Comparison of ENCODE assay signal across 30 mouse cellular contexts in genomic region chr9:57244106-57244685, GRCm38 (mm10). TPM values are rescaled to one million over a fixed set of nuclear protein-coding genes. Genes with fewer than 3 reads are reported as not detected.
DNase-seq lines count a peak whose midpoint lies in the region; ATAC-seq and TF ChIP-seq lines count a peak whose summit lies in the region.
"Had no signal": no experiment of that assay in that cellular context is flagged by ENCODE, and none has a peak within 500 bp of the region (broad histone marks: within the 10 kb centered on the region; RNA-seq: fewer than 3 reads in every experiment).

No protein-coding gene starts in this region.

- no peaks in the 10 kb centered on the region for H3K27me3 ChIP-seq in kidney, postnatal 0 days (ENCODE audit: insufficient read depth, low read length)
- no peaks in the 10 kb centered on the region for H3K27me3 ChIP-seq in kidney, adult 2 months (replicated peaks; ENCODE audit: control insufficient read depth, insufficient read depth, low read length)
- no peaks in the 10 kb centered on the region for H3K27me3 ChIP-seq in midbrain, embryonic 14.5 days (ENCODE audit: control insufficient read depth, insufficient read depth, low read length)
- no peaks in the 10 kb centered on the region for H3K27me3 ChIP-seq in midbrain, embryonic 15.5 days (replicated peaks)
- H3K27me3 ChIP-seq: Patski had no signal

- H3K4me3 ChIP-seq in kidney, postnatal 0 days (replicated peaks; ENCODE audit: low read depth, low read length) = no peak overlapping the region
- H3K4me3 ChIP-seq in kidney, adult 2 months (ENCODE audit: insufficient read depth, low read depth, low read length) = no peak overlapping the region
- no peak overlapping the region for H3K4me3 ChIP-seq in midbrain, embryonic 14.5 days (replicated peaks; ENCODE audit: low read depth, low read length)
- no peak overlapping the region for H3K4me3 ChIP-seq in midbrain, embryonic 15.5 days
- H3K4me3 ChIP-seq: heart, embryonic 13.5 days; left cerebral cortex, adult 2 months; liver, embryonic 13.5 days had no signal

- ATAC-seq in frontal cortex, adult (ENCODE audit: low TSS enrichment) = peak; percentile 91
- no peak for ATAC-seq in kidney, postnatal 0 days (replicated peaks; ENCODE audit: low FRiP score, low read depth)
- no peak; the same call in 1 of the 2 replicates for ATAC-seq in midbrain, embryonic 14.5 days (ENCODE audit: low FRiP score, low TSS enrichment)
- ATAC-seq in midbrain, embryonic 15.5 days (replicated peaks) = no peak
- ATAC-seq: activated CD4-positive, CD25-positive, alpha-beta regulatory T cell, adult 4 months; forebrain, embryonic 14.5 days; Patski had no signal

- WGBS in kidney, postnatal 0 days = 32% methylated on average over 7 of the region's 7 CpGs
- WGBS in kidney, adult 2 months = 78% methylated on average over 7 of the region's 7 CpGs
- 37% methylated on average over 7 of the region's 7 CpGs for WGBS in midbrain, embryonic 14.5 days
- WGBS in midbrain, embryonic 15.5 days = 32% methylated on average over 7 of the region's 7 CpGs

- H3K4me1 ChIP-seq in kidney, postnatal 0 days (replicated peaks; ENCODE audit: insufficient read depth, low read length) = 0 out of 2 replicates have a peak, but pooled peaks cover 4% of the 10 kb centered on the region
- peaks cover 10% of the 10 kb centered on the region; the same call in 1 of the 2 replicates for H3K4me1 ChIP-seq in kidney, adult 2 months (ENCODE audit: control insufficient read depth, insufficient read depth, low read length)
- no peaks in the 10 kb centered on the region; the same call in 1 of the 2 replicates for H3K4me1 ChIP-seq in midbrain, embryonic 14.5 days (ENCODE audit: control insufficient read depth, insufficient read depth, low read length)
- H3K4me1 ChIP-seq in midbrain, embryonic 15.5 days = peaks cover 7% of the 10 kb centered on the region; the same call in 1 of the 2 replicates

- DNase-seq in frontal cortex, postnatal 14 days (ENCODE audit: low spot score in 2 of 2) = no peak
- peak; percentile 47 for DNase-seq in kidney, postnatal 0 days (ENCODE audit: low spot score)
- DNase-seq in kidney, adult 2 months = no peak
- peak; percentile 52 for DNase-seq in midbrain, embryonic 14.5 days
- DNase-seq in layer of hippocampus, adult 9-11 months = no peak
- no peak for DNase-seq in cerebellum, postnatal 10 days
- DNase-seq: adrenal gland, postnatal 10 days; cerebellum, adult 8-10 months; gastrocnemius, postnatal 10 days; heart, postnatal 36 days; liver, embryonic 13.5 days; lung, adult 2 months; thymus, postnatal 36 days had no signal

- H3K9ac ChIP-seq in kidney, postnatal 0 days (ENCODE audit: low read depth, low read length) = no peak overlapping the region
- no peak overlapping the region for H3K9ac ChIP-seq in midbrain, embryonic 14.5 days (replicated peaks; ENCODE audit: low read length)
- no peak overlapping the region for H3K9ac ChIP-seq in midbrain, embryonic 15.5 days
- H3K9ac ChIP-seq: heart, embryonic 13.5 days; hindbrain, embryonic 14.5 days; liver, embryonic 13.5 days had no signal

- H3K9me3 ChIP-seq in kidney, postnatal 0 days (replicated peaks; ENCODE audit: low read length) = no peaks in the 10 kb centered on the region
- H3K9me3 ChIP-seq in midbrain, embryonic 14.5 days (ENCODE audit: control insufficient read depth, low read length) = no peaks in the 10 kb centered on the region
- H3K9me3 ChIP-seq in midbrain, embryonic 15.5 days = no peaks in the 10 kb centered on the region
- H3K9me3 ChIP-seq: G1E; heart, embryonic 13.5 days; liver, embryonic 13.5 days had no signal

- no peak overlapping the region for H3K27ac ChIP-seq in kidney, postnatal 0 days
- no peak overlapping the region for H3K27ac ChIP-seq in kidney, adult 2 months (ENCODE audit: insufficient read depth, low read depth, low read length)
- H3K27ac ChIP-seq in midbrain, embryonic 14.5 days (replicated peaks; ENCODE audit: low read depth, low read length) = 0 out of 2 replicates have a peak overlapping the region, but pooled peaks have one; percentile 13
- no peak overlapping the region for H3K27ac ChIP-seq in midbrain, embryonic 15.5 days
- H3K27ac ChIP-seq: heart, embryonic 13.5 days; hindbrain, embryonic 14.5 days; left cerebral cortex, adult 2 months; liver, embryonic 13.5 days; macrophage had no signal

- no peak for TF ChIP-seq POLR2A in kidney, adult 2 months (IDR thresholded peaks at IDR 0.05; ENCODE audit: low read depth, low read length)

- H3K36me3 ChIP-seq in kidney, postnatal 0 days (ENCODE audit: insufficient read depth, low read length) = no peaks in the 10 kb centered on the region
- H3K36me3 ChIP-seq in kidney, adult 2 months (ENCODE audit: control insufficient read depth, insufficient read depth, low read length) = no peaks in the 10 kb centered on the region
- no peaks in the 10 kb centered on the region for H3K36me3 ChIP-seq in midbrain, embryonic 14.5 days (ENCODE audit: control insufficient read depth, insufficient read depth, low read length)
- no peaks in the 10 kb centered on the region for H3K36me3 ChIP-seq in midbrain, embryonic 15.5 days (replicated peaks)
- H3K36me3 ChIP-seq: heart, embryonic 13.5 days; liver, embryonic 13.5 days had no signal

- H3K4me2 ChIP-seq in kidney, postnatal 0 days (ENCODE audit: low read length) = no peak overlapping the region
- H3K4me2 ChIP-seq in midbrain, embryonic 14.5 days (ENCODE audit: low read length) = no peak overlapping the region
- H3K4me2 ChIP-seq in midbrain, embryonic 15.5 days = no peak overlapping the region
- H3K4me2 ChIP-seq: heart, embryonic 13.5 days; hindbrain, embryonic 14.5 days; liver, embryonic 13.5 days had no signal

- TF ChIP-seq CTCF in kidney, postnatal 0 days (IDR thresholded peaks at IDR 0.05; ENCODE audit: low read depth) = no peak
- no peak for TF ChIP-seq CTCF in kidney, adult 2 months (conservative IDR thresholded peaks at IDR 0.05; ENCODE audit: insufficient read depth, insufficient read length, low read depth, low read length)

RNA-seq across cellular contexts. Expression of gene Trcg1, which starts 7.8 kb away (rescaled TPM):
- 0.04 TPM in 1 of 2 replicates, not detected in the other for polyA plus RNA-seq in kidney, postnatal 0 days (2015; fragmentation: Nextera tagmentation; extraction: Ambion mirVana)
- not detected in 2 replicates for polyA plus RNA-seq in kidney, adult 2 months (2012; rRNA removed)
- polyA plus RNA-seq in midbrain, embryonic 14.5 days (2014; fragmentation: Nextera tagmentation; extraction: Ambion mirVana) = not detected in 2 replicates
- polyA plus RNA-seq in midbrain, embryonic 15.5 days (2015; fragmentation: Nextera tagmentation; extraction: Ambion mirVana) = not detected in 2 replicates
- polyA plus RNA-seq: activated CD4-positive, CD25-positive, alpha-beta regulatory T cell, adult 4 months; embryonic facial prominence, embryonic 14.5 days; forebrain, embryonic 14.5 days; G1E; hindbrain, embryonic 14.5 days; intestine, embryonic 14.5 days; kidney, embryonic 16.5 days; large intestine, adult 2 months; limb, embryonic 14.5 days; liver, embryonic 13.5 days; lung, adult 2 months; macrophage; neural tube, embryonic 14.5 days; Patski; spleen, adult 2 months had no signal

RNA-seq across cellular contexts. Expression of gene 1700017B05Rik, which starts 18.2 kb away (rescaled TPM):
- 13.1 and 13.6 TPM in 2 replicates for polyA plus RNA-seq in kidney, postnatal 0 days (2015; fragmentation: Nextera tagmentation; extraction: Ambion mirVana)
- polyA plus RNA-seq in kidney, adult 2 months (2012; rRNA removed) = 9.5 TPM in 2 replicates
- polyA plus RNA-seq in midbrain, embryonic 14.5 days (2014; fragmentation: Nextera tagmentation; extraction: Ambion mirVana) = 3.3 and 4.4 TPM in 2 replicates
- 4.0 and 4.4 TPM in 2 replicates for polyA plus RNA-seq in midbrain, embryonic 15.5 days (2015; fragmentation: Nextera tagmentation; extraction: Ambion mirVana)

Comparison
In these comparisons a context has a peak if more than half of its experiments do, and no peak if none do; other contexts are left out.
1. DNase-seq: peak in kidney, postnatal 0 days (single experiment) and midbrain, embryonic 14.5 days (single experiment); none in frontal cortex, postnatal 14 days (0 of 2), kidney, adult 2 months (single experiment), layer of hippocampus, adult 9-11 months (single experiment) and cerebellum, postnatal 10 days (0 of 2).